Mouse (Mus musculus) megakaryocyte, embryonic 14.5 days (primary cell): ENCODE results near the gene Arf3. TPM values are rescaled to one million over a fixed set of nuclear protein-coding genes. Genes with fewer than 3 reads are reported as not detected.
"Not testable (repeated sequence)": the region's sequence is repeated elsewhere in the genome, so short reads cannot be mapped to it uniquely, and the experiment has no call there.

Source experiments
- H3K27me3 ChIP-seq: replicated peaks from 2 replicates; pipeline ENCODE3; 2012; ENCODE audit warnings: inconsistent platforms
- H3K36me3 ChIP-seq: replicated peaks from 2 replicates; pipeline ENCODE3; 2012; ENCODE audit warnings: low read length, inconsistent platforms, mixed read lengths
- H3K4me1 ChIP-seq: 2 replicates; pipeline ENCODE4 v1.6.1; 2012; ENCODE audit warnings: inconsistent platforms
- H3K4me3 ChIP-seq: replicated peaks from 2 replicates; pipeline ENCODE3; 2012; ENCODE audit warnings: moderate library complexity, mild to moderate bottlenecking, inconsistent platforms
- H3K9me3 ChIP-seq: 2 replicates; pipeline ENCODE4 v1.6.1; 2012; ENCODE audit warnings: inconsistent platforms
- FLI1 ChIP-seq: IDR thresholded peaks from 2 replicates; pipeline ENCODE4 v1.6.1; 2012; ENCODE audit warnings: low read length, inconsistent platforms, mixed read lengths
- GATA1 ChIP-seq: IDR thresholded peaks from 3 replicates; pipeline ENCODE4 v1.6.1; 2012; ENCODE audit warnings: mixed read lengths, low read length, inconsistent platforms, borderline replicate concordance
- polyA plus RNA-seq: library from polyadenylated mRNA; stranded (reverse); fragments of >175 nt; gene quantifications from 2 replicates; pipeline ENCODE4 v1.2.3, GENCODE M21; 2012; ENCODE audit warnings: low replicate concordance; ENCODE audit not compliant: insufficient read depth

Gene Arf3
- 7.0 and 17.8 TPM in 2 replicates for polyA plus RNA-seq

DNA sequence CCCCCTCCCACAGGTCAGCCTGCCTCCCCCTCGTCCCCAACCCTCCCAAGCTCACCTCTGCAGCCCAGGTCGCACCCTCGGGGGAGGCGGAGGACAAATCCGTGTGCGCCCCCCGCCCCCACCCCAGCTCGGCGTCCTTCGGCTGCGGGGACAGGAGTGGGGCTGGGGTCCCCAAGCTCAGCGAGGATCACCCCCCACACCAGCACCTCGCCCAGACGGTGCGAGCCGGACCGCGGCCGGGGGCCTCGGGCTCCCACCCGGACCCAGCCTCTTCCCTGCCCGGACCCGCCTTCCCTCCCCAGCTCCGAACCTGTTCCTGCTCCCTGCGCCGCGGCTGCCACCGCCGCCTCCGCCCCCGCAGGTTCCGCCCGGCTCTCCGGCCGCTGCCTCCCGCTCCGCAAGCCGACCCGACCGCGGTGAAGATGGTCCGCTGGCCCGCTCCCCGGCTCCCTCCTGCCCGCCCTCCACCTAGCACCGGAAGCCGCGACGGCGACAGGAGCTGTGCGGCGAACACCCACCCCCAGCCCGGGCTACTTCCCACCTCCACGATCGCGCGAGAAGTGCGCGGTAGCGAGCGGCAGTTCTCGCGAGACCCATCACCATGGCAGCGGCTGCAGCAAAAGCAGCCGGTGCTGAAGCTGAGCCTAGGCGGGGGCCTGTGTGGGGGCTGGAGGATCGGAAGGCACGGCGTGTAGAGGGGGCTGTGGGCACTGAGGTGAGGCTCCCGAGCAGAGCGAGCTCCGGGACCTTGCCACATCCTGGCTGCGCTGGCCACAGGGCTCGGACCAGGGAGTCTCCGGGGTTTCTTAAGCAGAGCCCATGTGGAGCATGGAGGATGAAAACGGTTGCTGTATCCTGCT is at the start of gene Arf3:
Gene Arf3 (minus strand): TSS at position 545 of the 860 bp plus-strand sequence.
- TF ChIP-seq GATA1 (no peak), FLI1 (no peak)
- Histone ChIP-seq H3K36me3 (peaks cover 36% of the 10 kb centered on the region), H3K4me3 (peak within 1 kb of the TSS; percentile 96), H3K9me3 (no peaks in the 10 kb centered on the region), H3K4me1 (peaks cover 36% of the 10 kb centered on the region), H3K27me3 (peaks cover 25% of the 10 kb centered on the region)

DNA sequence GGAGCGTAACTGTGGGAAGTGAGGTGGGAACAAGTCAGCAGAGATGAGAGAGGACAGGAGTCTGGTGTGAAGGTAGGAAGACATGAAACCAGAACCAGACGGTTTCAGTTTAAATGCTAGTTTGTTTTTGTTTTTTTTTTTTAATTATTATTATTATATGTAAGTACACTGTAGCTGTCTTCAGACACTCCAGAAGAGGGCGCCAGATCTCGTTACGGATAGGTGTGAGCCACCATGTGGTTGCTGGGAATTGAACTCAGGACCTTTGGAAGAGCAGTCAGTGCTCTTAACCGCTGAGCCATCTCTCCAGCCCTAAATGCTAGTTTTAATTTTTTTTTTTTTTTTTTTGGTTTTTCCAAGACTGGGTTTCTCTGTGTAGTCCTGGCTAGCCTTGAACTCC is 47.2 kb upstream of the Arf3 start:
- H3K27me3 ChIP-seq = peaks cover 51% of the 10 kb centered on the region
- H3K9me3 ChIP-seq, H3K4me3 ChIP-seq: not testable (repeated sequence)
- H3K4me1 ChIP-seq = peaks cover 45% of the 10 kb centered on the region
- H3K36me3 ChIP-seq = peaks cover 54% of the 10 kb centered on the region

DNA sequence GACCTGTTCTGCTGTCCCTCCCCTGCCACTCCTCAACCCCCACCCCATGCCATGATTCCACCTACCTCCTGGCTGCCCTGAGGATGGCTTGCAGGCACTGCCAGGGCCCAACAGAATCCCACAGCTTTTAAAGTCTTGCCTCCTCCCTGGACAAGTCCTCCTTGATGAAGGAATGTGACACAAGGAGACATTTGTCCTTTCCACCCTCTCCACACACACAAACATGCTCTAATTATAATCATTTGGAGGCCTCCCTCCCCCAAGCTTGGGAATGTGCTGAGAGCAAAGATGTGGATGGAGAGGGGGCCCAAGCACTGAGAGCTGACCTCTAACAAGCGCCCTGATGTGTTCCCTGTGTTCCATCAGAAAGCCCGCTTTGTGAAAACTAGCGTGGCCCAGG is 46.4 kb upstream of the Arf3 start, which contains the start of gene Ddn:
Gene Ddn (minus strand): TSS at position 101 of the 400 bp plus-strand sequence.
- H3K4me1 ChIP-seq = peaks cover 53% of the 10 kb centered on the region
- H3K36me3 ChIP-seq = peaks cover 46% of the 10 kb centered on the region
- peaks cover 59% of the 10 kb centered on the region for H3K27me3 ChIP-seq
- no peak for TF ChIP-seq FLI1
- TF ChIP-seq GATA1 = no peak
- no peaks in the 10 kb centered on the region for H3K9me3 ChIP-seq
- peak within 1 kb of the TSS; percentile 90 for H3K4me3 ChIP-seq

DNA sequence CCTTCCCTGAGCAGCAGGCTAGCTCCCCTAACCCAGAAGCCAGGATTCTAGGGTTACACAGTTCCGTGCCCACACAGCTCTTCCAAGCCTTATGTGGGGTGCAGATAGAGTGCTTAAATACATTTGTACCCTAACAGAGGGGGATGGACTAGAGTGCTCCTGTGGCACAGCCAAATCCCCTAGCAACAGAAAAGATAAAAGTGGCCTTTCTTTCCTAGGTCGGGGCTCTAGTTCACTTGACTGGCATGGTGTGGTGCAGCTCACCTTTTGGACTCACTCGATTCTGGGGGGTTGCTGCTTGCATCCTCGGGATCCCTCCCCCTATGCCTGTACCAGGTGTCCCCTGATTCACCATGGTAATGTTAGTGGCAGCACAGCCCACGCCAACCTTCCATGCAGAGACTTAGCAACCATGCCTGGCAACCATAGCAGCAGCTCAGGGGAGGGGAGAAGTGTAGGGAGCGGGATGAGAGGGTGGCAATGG is 45.7 kb upstream of the Arf3 start:
- Histone ChIP-seq H3K9me3 (no peaks in the 10 kb centered on the region), H3K4me3 (peak overlapping the region; percentile 90), H3K27me3 (peaks cover 65% of the 10 kb centered on the region), H3K36me3 (peaks cover 39% of the 10 kb centered on the region), H3K4me1 (peaks cover 60% of the 10 kb centered on the region)
- TF ChIP-seq FLI1 (no peak), GATA1 (no peak)

DNA sequence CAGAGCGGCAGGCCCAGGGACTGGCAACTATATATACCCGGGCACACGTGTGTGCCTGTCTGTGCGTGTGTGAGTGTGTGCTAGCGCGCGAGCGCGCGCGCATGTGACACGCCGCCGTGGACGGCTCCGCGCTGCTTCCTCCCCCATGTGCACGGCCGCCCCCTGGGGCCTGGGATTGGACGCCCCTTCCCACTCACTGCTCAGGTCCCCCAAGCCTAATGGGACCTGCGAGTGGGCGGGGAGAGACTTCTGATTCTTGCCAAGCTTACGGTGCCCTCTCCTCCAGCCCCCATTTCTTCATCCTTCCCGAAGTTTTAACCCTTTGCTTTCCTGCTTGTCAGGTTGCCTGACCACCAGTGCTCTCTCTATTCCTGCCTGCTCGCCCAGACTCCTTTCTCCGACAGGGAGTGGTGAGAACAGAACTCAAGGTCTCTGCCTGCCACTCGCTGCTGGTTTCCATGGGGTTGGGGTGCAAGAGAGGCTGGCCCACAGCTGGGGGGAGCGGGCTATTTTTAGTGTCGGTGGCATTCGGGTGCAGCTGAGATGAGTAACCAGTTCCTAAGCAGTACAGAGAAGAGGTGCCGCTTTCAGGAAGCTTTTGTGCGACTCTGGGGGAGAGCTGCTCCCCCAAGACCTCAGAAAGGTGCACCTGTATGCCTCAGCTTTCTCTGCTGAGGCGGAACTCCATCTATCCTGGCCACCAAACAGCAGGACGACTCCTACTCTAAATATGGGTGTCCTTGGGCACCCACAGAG is 45.1 kb upstream of the Arf3 start:
- no peak for TF ChIP-seq GATA1
- TF ChIP-seq FLI1 = no peak
- Histone ChIP-seq H3K9me3 (no peaks in the 10 kb centered on the region), H3K4me3 (peak overlapping the region; percentile 90), H3K4me1 (peaks cover 66% of the 10 kb centered on the region), H3K27me3 (peaks cover 71% of the 10 kb centered on the region), H3K36me3 (peaks cover 33% of the 10 kb centered on the region)

DNA sequence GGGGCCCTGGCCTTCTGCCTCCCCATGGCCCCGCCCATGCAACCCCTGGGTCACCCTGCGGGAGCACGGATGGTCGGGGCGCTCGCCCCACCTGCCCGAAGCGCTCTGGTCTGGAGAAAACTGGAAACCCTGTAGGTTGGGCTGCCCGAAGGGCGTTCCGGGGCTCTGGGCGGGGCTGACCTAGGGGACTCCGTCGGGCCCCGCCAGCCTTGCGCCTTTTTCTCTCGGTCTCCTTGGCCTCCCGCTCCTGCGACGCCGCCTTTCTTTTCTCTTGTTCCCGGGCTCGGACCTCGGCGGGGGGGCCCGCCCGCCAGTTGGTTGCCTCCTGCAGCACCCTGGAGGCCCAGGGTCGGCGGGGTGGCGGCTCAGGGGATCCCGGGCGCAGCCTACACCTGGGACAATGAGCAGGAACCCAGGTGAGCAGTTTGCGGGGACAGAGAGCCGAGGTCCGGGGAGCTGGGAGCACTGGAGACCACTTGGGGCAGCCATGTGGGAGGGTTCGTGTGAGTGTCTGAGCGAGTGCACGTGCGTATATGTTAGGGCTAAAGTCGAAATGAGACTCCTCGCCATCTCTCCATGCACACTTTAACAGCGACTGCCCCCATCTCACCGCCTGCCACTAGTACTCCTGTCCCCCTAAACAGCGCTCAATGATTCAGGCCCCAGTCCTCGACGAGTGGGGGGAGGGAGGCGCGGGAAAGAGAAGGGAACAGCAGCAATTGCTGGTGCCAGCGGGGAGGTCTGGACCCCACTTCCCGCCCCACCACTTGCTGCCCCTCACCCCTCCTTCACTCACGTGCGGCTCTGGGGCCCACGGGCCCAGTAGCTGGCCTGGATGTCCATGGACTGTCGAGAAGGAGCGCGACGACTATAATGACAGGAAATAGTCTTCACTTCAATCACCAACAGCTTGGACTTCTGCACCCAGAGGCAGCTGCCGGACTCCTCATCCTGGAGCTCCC is 44.1 kb upstream of the Arf3 start:
- Histone ChIP-seq H3K9me3 (no peaks in the 10 kb centered on the region), H3K36me3 (peaks cover 24% of the 10 kb centered on the region), H3K27me3 (peaks cover 80% of the 10 kb centered on the region), H3K4me1 (peaks cover 71% of the 10 kb centered on the region), H3K4me3 (peak overlapping the region; percentile 90)
- TF ChIP-seq GATA1 (no peak), FLI1 (no peak)

DNA sequence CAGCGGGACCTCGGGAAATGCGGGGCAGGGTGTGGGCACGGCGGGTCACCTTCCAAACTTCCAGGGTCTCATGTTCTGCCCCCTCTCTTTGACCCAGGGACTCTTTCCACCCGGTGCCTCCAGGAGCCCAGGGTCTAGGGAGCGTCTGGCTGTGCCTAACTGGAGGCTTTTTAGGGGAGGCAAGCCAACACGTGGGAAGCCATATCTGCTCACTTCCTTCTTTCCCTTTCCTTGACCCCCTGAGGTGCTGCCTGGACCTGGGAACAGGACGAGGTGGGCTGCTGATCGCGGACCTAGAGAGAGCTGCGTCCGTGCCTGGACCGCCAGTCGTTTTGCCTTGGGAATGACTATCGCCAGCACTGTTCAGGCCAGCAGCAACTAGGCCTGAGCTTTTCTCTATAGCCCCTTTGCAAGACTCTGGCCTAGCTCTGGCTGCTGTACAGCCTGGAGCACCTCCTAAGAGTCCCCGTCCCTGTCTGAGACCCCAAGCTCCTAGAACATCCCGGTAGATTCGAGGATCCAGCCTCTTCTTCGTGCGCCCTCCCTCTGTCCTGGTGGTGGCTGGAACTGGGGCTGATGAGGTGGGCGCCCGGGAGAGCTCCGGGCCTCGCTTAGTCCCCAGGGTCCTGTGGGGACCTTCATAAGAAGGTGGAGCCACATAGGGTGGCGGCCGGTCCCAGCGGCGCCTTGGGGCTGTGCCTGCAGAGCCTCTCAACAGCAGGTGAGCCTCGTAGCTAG is 43.2 kb upstream of the Arf3 start:
- Histone ChIP-seq H3K36me3 (peaks cover 16% of the 10 kb centered on the region), H3K27me3 (peaks cover 88% of the 10 kb centered on the region), H3K4me3 (peak overlapping the region; percentile 89), H3K4me1 (peaks cover 71% of the 10 kb centered on the region), H3K9me3 (no peaks in the 10 kb centered on the region)
- TF ChIP-seq GATA1 = no peak

DNA sequence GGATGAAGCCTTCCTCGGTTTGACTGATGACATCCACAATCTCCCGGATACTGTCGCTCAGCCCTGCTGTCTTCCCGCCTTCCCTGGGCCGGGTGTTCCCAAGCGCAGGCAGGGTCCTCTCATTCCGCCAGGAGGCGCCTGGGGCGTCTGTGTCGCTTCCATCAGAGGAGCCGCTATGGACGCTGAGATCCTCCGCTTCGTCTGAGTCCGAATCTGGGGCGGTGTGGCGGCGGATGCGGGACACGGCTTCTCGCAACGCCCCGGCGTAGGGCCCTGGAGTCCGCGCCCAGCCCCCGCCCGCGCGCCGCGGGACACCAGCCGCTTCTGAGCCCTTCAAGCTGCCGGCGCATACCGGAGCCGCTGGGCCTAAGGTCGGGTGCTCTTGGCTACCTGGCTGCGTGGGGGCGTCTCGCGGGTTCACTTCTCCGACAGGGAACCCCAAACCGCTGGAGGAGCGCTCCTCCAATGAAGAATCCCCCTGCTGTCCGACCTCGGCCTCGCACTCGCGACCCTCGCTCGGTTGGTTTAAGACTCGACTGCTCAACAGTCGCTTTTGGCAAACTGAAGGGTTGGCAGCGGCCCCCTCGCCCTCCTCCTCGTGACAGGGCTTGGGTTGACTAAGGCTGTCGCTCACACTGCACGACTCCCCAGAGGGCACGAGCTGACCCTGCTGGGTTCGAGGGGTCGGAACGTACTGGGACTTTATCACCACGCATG is 42.5 kb upstream of the Arf3 start:
- Histone ChIP-seq H3K27me3 (peaks cover 94% of the 10 kb centered on the region), H3K36me3 (peaks cover 9% of the 10 kb centered on the region), H3K4me3 (peak overlapping the region; percentile 89), H3K4me1 (peaks cover 71% of the 10 kb centered on the region), H3K9me3 (no peaks in the 10 kb centered on the region)
- no peak for TF ChIP-seq GATA1
- no peak for TF ChIP-seq FLI1
